14 mouse cellular contexts compared by ENCODE assay signal in genomic region chr9:40675203-40675958, GRCm38 (mm10). TPM values are rescaled to one million over a fixed set of nuclear protein-coding genes. Genes with fewer than 3 reads are reported as not detected.
DNase-seq lines count a peak whose midpoint lies in the region; ATAC-seq and TF ChIP-seq lines count a peak whose summit lies in the region.
"Had no signal": no experiment of that assay in that cellular context is flagged by ENCODE, and none has a peak within 500 bp of the region (broad histone marks: within the 10 kb centered on the region; RNA-seq: fewer than 3 reads in every experiment).

No protein-coding gene starts in this region.

- no peak for DNase-seq in left cerebral cortex, adult 2 months (ENCODE audit: extremely low spot score in 1 of 2, low spot score in 2 of 2)
- no peak for DNase-seq in left cerebral cortex, postnatal 14 days (ENCODE audit: low spot score in 2 of 2)
- peak; percentile 18 for DNase-seq in embryonic facial prominence, embryonic 11.5 days (ENCODE audit: low spot score)
- peak; percentile 30 for DNase-seq in lung, postnatal 36 days
- DNase-seq in Muller cell, postnatal 12 days (ENCODE audit: inconsistent ontology term), result no peak
- no peak for DNase-seq in spleen, adult 18-20 months
- DNase-seq: cerebellum, adult 8-10 months; liver, postnatal 0 days had no signal

- no peaks in the 10 kb centered on the region for H3K27me3 ChIP-seq in heart, embryonic 12.5 days (replicated peaks)
- no peaks in the 10 kb centered on the region for H3K27me3 ChIP-seq in heart, embryonic 11.5 days (ENCODE audit: control insufficient read depth, insufficient read depth, low read length)
- no peaks in the 10 kb centered on the region for H3K27me3 ChIP-seq in embryonic facial prominence, embryonic 11.5 days (ENCODE audit: control insufficient read depth, insufficient read depth, low read length)

- peak; percentile 68; the same call in 1 of the 2 replicates for ATAC-seq in heart, embryonic 12.5 days (ENCODE audit: insufficient number of reproducible peaks, low FRiP score)
- ATAC-seq in heart, embryonic 11.5 days (replicated peaks; ENCODE audit: insufficient number of reproducible peaks, low FRiP score, low TSS enrichment), result no peak
- ATAC-seq in embryonic facial prominence, embryonic 11.5 days (replicated peaks; ENCODE audit: insufficient number of reproducible peaks, low FRiP score, low TSS enrichment, low read depth), result no peak
- ATAC-seq: liver, postnatal 0 days had no signal

- no peak overlapping the region for H3K4me3 ChIP-seq in heart, embryonic 12.5 days
- H3K4me3 ChIP-seq in heart, embryonic 11.5 days (ENCODE audit: low read depth, low read length), result no peak overlapping the region
- no peak overlapping the region for H3K4me3 ChIP-seq in left cerebral cortex, adult 2 months
- H3K4me3 ChIP-seq in embryonic facial prominence, embryonic 11.5 days (ENCODE audit: low read depth, low read length), result no peak overlapping the region

- no peak for TF ChIP-seq CTCF in left cerebral cortex, adult 2 months (IDR thresholded peaks at IDR 0.05)

- no peak overlapping the region for H3K27ac ChIP-seq in heart, embryonic 12.5 days (ENCODE audit: poor library complexity, severe bottlenecking)
- no peak overlapping the region for H3K27ac ChIP-seq in heart, embryonic 11.5 days (ENCODE audit: low read depth, low read length)
- peak overlapping the region; percentile 12; the same call in 1 of the 2 replicates for H3K27ac ChIP-seq in left cerebral cortex, adult 2 months
- no peak overlapping the region for H3K27ac ChIP-seq in embryonic facial prominence, embryonic 11.5 days (replicated peaks; ENCODE audit: low read depth, low read length)
- H3K27ac ChIP-seq: hindbrain, embryonic 14.5 days had no signal

- 0 out of 2 replicates have a peak overlapping the region, but pooled peaks have one; percentile 1 for H3K4me2 ChIP-seq in heart, embryonic 12.5 days
- no peak overlapping the region for H3K4me2 ChIP-seq in heart, embryonic 11.5 days
- no peak overlapping the region for H3K4me2 ChIP-seq in embryonic facial prominence, embryonic 11.5 days (ENCODE audit: low read depth, low read length)
- H3K4me2 ChIP-seq: hindbrain, embryonic 14.5 days had no signal

- H3K9me3 ChIP-seq in heart, embryonic 12.5 days (replicated peaks), result no peaks in the 10 kb centered on the region
- H3K9me3 ChIP-seq in heart, embryonic 11.5 days (replicated peaks; ENCODE audit: control insufficient read depth, low read length), result no peaks in the 10 kb centered on the region
- no peaks in the 10 kb centered on the region for H3K9me3 ChIP-seq in embryonic facial prominence, embryonic 11.5 days (replicated peaks; ENCODE audit: control insufficient read depth, low read length)

- peaks cover 15% of the 10 kb centered on the region for H3K4me1 ChIP-seq in heart, embryonic 12.5 days (replicated peaks)
- peaks cover 6% of the 10 kb centered on the region for H3K4me1 ChIP-seq in heart, embryonic 11.5 days (ENCODE audit: control insufficient read depth, insufficient read depth, low read length)
- no peaks in the 10 kb centered on the region for H3K4me1 ChIP-seq in embryonic facial prominence, embryonic 11.5 days (ENCODE audit: control insufficient read depth, insufficient read depth, low read length)

- intact Hi-C loops in left cerebral cortex, adult 2 months (cut with DNase I), result no loop called here
- intact Hi-C loops in left cerebral cortex, postnatal 14 days (cut with DNase I), result no loop called here

- H3K36me3 ChIP-seq in heart, embryonic 12.5 days, result no peaks in the 10 kb centered on the region
- H3K36me3 ChIP-seq in heart, embryonic 11.5 days (ENCODE audit: control insufficient read depth, insufficient read depth, low read length), result no peaks in the 10 kb centered on the region
- H3K36me3 ChIP-seq in embryonic facial prominence, embryonic 11.5 days (replicated peaks; ENCODE audit: control insufficient read depth, insufficient read depth, low read depth, low read length), result no peaks in the 10 kb centered on the region

- no peak overlapping the region for H3K9ac ChIP-seq in heart, embryonic 12.5 days
- no peak overlapping the region for H3K9ac ChIP-seq in heart, embryonic 11.5 days (ENCODE audit: low read depth, low read length)
- H3K9ac ChIP-seq in embryonic facial prominence, embryonic 11.5 days (replicated peaks; ENCODE audit: low read length), result no peak overlapping the region
- H3K9ac ChIP-seq: hindbrain, embryonic 14.5 days; liver, postnatal 0 days had no signal

- 48% methylated on average over 12 of the region's 12 CpGs for WGBS in heart, embryonic 12.5 days
- 49% methylated on average over 12 of the region's 12 CpGs for WGBS in heart, embryonic 11.5 days (ENCODE audit: insufficient replicate concordance)
- WGBS in embryonic facial prominence, embryonic 11.5 days, result 67% methylated on average over 12 of the region's 12 CpGs

RNA-seq across cellular contexts. Expression of gene Gm21915, which starts 5.0 kb away (rescaled TPM):
- not detected in 2 replicates for polyA plus RNA-seq in heart, embryonic 12.5 days (2016; fragmentation: Nextera tagmentation; extraction: Ambion mirVana)
- polyA plus RNA-seq in heart, embryonic 11.5 days (2014; fragmentation: Nextera tagmentation; extraction: Ambion mirVana), result not detected in 2 replicates
- total RNA-seq in left cerebral cortex, adult 2 months (2021), result not detected
- total RNA-seq in left cerebral cortex, postnatal 14 days (2021), result not detected
- not detected in 2 replicates for polyA plus RNA-seq in embryonic facial prominence, embryonic 11.5 days (2014; fragmentation: Nextera tagmentation; extraction: Ambion mirVana)
- total RNA-seq: left cerebral cortex, adult 8-10 months; monocyte, adult 5-6 weeks had no signal
- polyA plus RNA-seq: hindbrain, embryonic 14.5 days; liver, postnatal 0 days; urinary bladder, adult 2 months had no signal

RNA-seq across cellular contexts. Expression of gene Clmp, which starts 10.4 kb away (rescaled TPM):
- 14.9 and 17.0 TPM in 2 replicates for polyA plus RNA-seq in heart, embryonic 12.5 days (2016; fragmentation: Nextera tagmentation; extraction: Ambion mirVana)
- polyA plus RNA-seq in heart, embryonic 11.5 days (2014; fragmentation: Nextera tagmentation; extraction: Ambion mirVana), result 13.5 and 15.3 TPM in 2 replicates
- 10 to 100 TPM; 27.3 to 31.1 TPM for total RNA-seq in left cerebral cortex, adult 2 months (2021)
- total RNA-seq in left cerebral cortex, postnatal 14 days (2021), result 10 to 100 TPM; 29.8 to 30.2 TPM
- 59.8 and 72.3 TPM in 2 replicates for polyA plus RNA-seq in embryonic facial prominence, embryonic 11.5 days (2014; fragmentation: Nextera tagmentation; extraction: Ambion mirVana)

Comparison
In these comparisons a context has a peak if more than half of its experiments do, and no peak if none do; other contexts are left out.
1. DNase-seq: peak in embryonic facial prominence, embryonic 11.5 days (single experiment) and lung, postnatal 36 days (single experiment); none in left cerebral cortex, adult 2 months (0 of 2), left cerebral cortex, postnatal 14 days (0 of 2), Muller cell, postnatal 12 days (single experiment) and spleen, adult 18-20 months (0 of 2).